Mouse (Mus musculus): ENCODE results near the gene Trpv5.

Gene Trpv5

GRCm38 (mm10) chr6:41637927-41638506, 42.6 kb downstream of the Trpv5 start:
- no peak for DNase-seq

GRCm38 (mm10) chr6:41637393-41637792, 43.2 kb downstream of the Trpv5 start:
- no peak for DNase-seq

- no peak for DNase-seq
These were observed 44.4 kb downstream of the Trpv5 start, which contains the start of gene Trpv6 for GRCm38 (mm10) chr6:41636178-41636577. Gene Trpv6, minus strand, starts transcription at chr6:41636405.

GRCm38 (mm10) chr6:41635211-41635610, 45.4 kb downstream of the Trpv5 start:
- DNase-seq = no peak

GRCm38 (mm10) chr6:41631549-41631948, 49.0 kb downstream of the Trpv5 start:
- DNase-seq = no peak

GRCm38 (mm10) chr6:41630791-41631190, 49.8 kb downstream of the Trpv5 start:
- DNase-seq = no peak

GRCm38 (mm10) chr6:41628180-41628579, 52.4 kb downstream of the Trpv5 start:
- DNase-seq = no peak

GRCm38 (mm10) chr6:41622661-41623060, 57.9 kb downstream of the Trpv5 start:
- DNase-seq = peak; percentile 24

- DNase-seq = no peak
These were observed 59.2 kb downstream of the Trpv5 start for GRCm38 (mm10) chr6:41621241-41621990.

GRCm38 (mm10) chr6:41620173-41620798, 60.3 kb downstream of the Trpv5 start:
- no peak for DNase-seq

GRCm38 (mm10) chr6:41607637-41608036, 72.9 kb downstream of the Trpv5 start:
- DNase-seq = no peak

- DNase-seq = peak; percentile 57
These were observed 74.4 kb downstream of the Trpv5 start for GRCm38 (mm10) chr6:41606214-41606613.

GRCm38 (mm10) chr6:41605794-41606104, 74.8 kb downstream of the Trpv5 start:
- no peak for DNase-seq

GRCm38 (mm10) chr6:41605061-41605793, 75.3 kb downstream of the Trpv5 start, which contains the start of gene Ephb6:
Gene Ephb6, plus strand, starts transcription at chr6:41605482.
- peak; percentile 88 for DNase-seq

- peak; percentile 57 for DNase-seq
These were observed 76.0 kb downstream of the Trpv5 start for GRCm38 (mm10) chr6:41604401-41605050.
